Mouse (Mus musculus) layer of hippocampus, adult 6 months (tissue): ENCODE results near the gene Rnf130. TPM values are rescaled to one million over a fixed set of nuclear protein-coding genes. Genes with fewer than 3 reads are reported as not detected.

Experiments
- long read RNA-seq, 2 experiments: library from polyadenylated mRNA; unstranded; transcript quantifications; one replicate each; pipeline ENCODE4 v2.0.0; 2019 to 2020
- microRNA-seq: library from miRNA; unstranded; fragments of <30 nt; microRNA quantifications from one replicate; pipeline ENCODE4 v1.2.0, GENCODE M21; 2020
- polyA plus RNA-seq: library from polyadenylated mRNA; unstranded; fragments of <200 nt; fragmentation: Nextera tagmentation; gene quantifications from 2 replicates; pipeline ENCODE4 v1.2.3, GENCODE M21; 2021

Gene Rnf130
- polyA plus RNA-seq, result 21.0 and 22.3 TPM in 2 replicates
- long read RNA-seq, experiment 1, transcript Rnf130-202 (9 exons, 1,502 nt), result major isoform, 21 of 44 reads
- long read RNA-seq, experiment 1, partial matches to known transcripts, result 7 of 44 reads
- long read RNA-seq, experiment 1, other reads (novel, unspliced or antisense), result 12 of 44 reads
- long read RNA-seq, experiment 2, transcript Rnf130-201 (8 exons, 1,415 nt), result minor isoform, 11 of 118 reads
- long read RNA-seq, experiment 2, transcript Rnf130-202 (9 exons, 1,502 nt), result major isoform, 62 of 118 reads
- long read RNA-seq, experiment 2, partial matches to known transcripts, result 6 of 118 reads
- long read RNA-seq, experiment 2, other reads (novel, unspliced or antisense), result 39 of 118 reads

DNA sequence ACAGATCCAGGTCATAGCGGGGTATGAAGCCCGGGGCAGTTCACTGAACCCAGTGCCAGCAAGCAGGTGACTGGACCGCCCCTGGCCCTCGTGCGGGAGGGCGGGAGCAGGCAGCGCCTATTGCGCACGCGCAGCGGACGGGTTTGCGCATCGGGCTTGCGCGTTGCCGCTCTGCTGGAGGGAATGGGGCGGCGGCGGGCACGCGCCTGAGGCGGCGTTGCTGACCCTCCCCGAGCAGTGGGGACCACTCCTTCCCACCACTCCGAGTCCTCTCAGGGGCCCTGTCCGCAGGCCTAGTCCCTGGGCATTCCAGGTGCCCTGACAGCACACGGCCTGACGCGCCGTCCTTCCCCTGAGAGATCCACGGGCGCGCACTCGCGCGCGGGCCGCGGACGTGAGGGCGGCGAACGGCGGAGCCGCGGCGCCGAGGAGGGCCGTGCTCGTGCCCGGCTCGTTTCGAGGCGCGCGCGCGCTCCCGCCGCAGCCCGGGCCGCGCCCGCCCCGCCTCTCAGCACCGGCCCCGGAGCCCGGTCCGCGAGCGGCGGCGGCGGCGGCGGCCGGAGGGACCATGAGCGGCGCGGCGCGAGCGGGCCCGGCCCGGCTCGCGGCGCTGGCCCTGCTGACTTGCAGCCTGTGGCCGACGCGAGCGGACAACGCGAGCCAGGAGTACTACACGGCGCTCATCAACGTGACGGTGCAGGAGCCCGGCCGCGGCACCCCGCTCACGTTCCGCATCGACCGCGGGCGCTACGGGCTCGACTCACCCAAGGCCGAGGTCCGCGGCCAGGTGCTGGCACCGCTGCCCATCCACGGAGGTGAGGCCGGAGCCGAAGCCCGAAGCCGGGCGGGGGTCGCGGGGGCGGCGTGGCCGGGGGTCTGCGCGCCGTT, at the start of gene Rnf130:
TSS of gene Rnf130 (plus strand) at position 514 of the 888 bp plus-strand sequence.

DNA sequence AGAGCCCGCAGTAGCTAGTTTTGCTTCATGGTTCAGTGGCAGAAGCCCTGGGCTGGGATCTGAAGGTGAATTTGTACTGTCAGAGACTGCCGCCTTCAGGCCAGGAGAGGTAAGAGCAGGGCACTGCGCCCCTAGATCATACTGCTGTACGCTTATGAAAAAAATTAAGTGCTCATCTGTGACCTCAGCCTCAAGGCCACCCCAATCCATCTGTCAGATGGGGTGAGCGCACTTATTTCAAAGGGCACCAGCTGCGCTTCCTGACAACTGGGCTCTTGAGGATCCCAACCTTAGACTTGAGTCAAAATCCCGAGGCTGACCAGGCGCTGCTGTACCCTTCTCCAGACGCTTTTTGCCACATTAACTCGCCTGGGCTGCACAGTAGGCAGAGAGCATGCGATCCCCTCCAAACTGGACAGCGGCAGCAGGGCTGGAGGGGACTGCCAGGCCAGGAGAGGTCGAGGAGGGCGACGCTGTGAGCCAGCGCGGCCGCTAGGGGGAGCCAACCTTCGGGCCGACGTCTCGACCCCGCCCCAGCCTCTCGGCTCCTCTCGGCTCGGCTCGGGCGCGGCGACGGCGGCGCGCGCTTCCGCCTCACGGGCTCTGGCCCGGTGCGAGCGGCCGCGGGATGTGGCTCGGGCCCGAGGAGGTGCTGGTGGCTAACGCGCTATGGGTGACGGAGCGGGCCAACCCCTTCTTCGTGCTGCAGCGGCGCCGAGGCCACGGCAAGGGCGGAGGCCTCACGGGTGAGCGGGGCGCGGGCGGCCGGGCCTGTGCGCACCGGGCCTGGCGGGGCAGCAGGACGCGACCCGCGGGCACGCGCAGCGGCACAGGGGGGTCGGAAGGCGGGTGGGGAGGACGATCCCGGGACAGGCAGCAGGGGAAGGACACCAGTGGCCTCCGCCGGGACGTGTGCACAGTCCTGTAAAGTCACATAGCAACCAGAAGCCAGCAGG, 105.9 kb downstream of the Rnf130 start, which contains the start of gene Tbc1d9b:
TSS of gene Tbc1d9b (plus strand) at position 586 of the 956 bp plus-strand sequence.

Small RNA genes within 50 kb of the gene (microRNA-seq; reads per million reads assigned to microRNA genes)
- gene Mir340, result 55.6 reads per million, percentile 52 among the genes with 10 or more reads in this experiment

Other genes starting within 250 kb of the Rnf130 start
- gene Gfpt2, start 231.2 kb upstream of the Rnf130 start, polyA plus RNA-seq, result 3.9 and 4.3 TPM in 2 replicates
- gene Mapk9, start 178.6 kb upstream of the Rnf130 start, polyA plus RNA-seq, result 62.9 and 71.3 TPM in 2 replicates
- 2.5 and 2.9 TPM in 2 replicates for gene Rasgef1c, start 123.5 kb upstream of the Rnf130 start, polyA plus RNA-seq
- gene Tbc1d9b, start 106.0 kb downstream of the Rnf130 start, polyA plus RNA-seq, result 71.5 and 76.8 TPM in 2 replicates
- gene Mrnip, start 149.1 kb downstream of the Rnf130 start, polyA plus RNA-seq, result 19.9 and 20.0 TPM in 2 replicates
- 303 and 334 TPM in 2 replicates for gene Sqstm1, start 185.5 kb downstream of the Rnf130 start, polyA plus RNA-seq
- gene Mgat4b, start 185.5 kb downstream of the Rnf130 start, polyA plus RNA-seq, result 13.5 and 13.6 TPM in 2 replicates
- 15.3 and 43.1 TPM in 2 replicates for gene Ltc4s, start 213.3 kb downstream of the Rnf130 start, polyA plus RNA-seq